Mouse (Mus musculus) mesoderm, embryonic 11.5 days (tissue): ENCODE measurements around the gene Rab7b.
A peak's percentile ranks its signal among the peaks of the same experiment; 100 is the strongest.

Source experiments
- DNase-seq: peaks from one replicate; pipeline ENCODE4 v3.0.0-alpha.2; 2012; ENCODE audit warnings: low read depth, low spot score

The Rab7b gene

GRCm38 (mm10) chr1:131695308-131695707 lies 6.8 kb downstream of the Rab7b start:
- DNase-seq = no peak

DNA sequence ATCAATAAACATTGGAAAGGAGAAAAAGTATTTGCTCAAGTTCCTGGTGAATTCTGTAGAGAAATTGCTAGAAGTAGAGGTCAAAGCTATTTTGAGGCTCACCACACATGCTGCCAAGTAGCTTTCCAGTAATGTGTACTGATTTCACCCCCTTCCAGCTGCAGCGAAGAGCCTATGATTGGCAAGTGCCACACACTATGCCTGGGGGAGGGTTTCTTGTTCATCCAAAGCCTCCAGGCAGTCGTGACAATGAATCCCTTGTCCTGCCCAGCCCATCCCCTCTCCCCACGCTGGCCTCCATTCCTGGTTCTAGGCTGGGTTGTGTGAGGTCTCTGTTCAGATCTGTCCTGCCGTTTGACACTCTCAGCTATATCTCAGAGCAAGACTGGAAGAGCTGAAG lies 7.8 kb downstream of the Rab7b start:
- DNase-seq = no peak

- DNase-seq = no peak
Observed at GRCm38 (mm10) chr1:131698770-131699169, 10.3 kb downstream of the Rab7b start.

- no peak for DNase-seq
Observed at GRCm38 (mm10) chr1:131699642-131700041, 11.1 kb downstream of the Rab7b start.

- DNase-seq = no peak
Observed at GRCm38 (mm10) chr1:131700447-131700846, 12.0 kb downstream of the Rab7b start.

DNA sequence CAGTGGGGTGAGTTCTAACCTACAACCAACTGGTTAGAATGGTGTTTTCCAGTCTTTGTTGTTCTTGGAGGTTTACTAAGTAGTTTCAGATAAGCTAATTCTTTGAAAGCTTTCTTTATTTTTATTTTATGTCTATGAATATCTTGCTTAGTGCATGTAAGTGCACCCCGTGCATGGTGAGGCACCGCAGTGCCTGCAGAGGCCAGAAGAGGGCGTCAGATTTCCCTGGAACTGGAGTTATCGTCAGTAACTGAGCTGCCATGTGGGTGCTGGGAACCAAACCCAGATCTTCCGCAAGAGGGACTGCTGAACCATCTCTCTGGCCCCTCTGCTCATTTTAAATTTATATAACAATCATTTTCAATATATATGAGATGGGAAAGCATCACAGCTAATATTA lies 12.9 kb downstream of the Rab7b start:
- no peak for DNase-seq

- no peak for DNase-seq
Observed at GRCm38 (mm10) chr1:131702094-131702766, 13.7 kb downstream of the Rab7b start.

GRCm38 (mm10) chr1:131703482-131703881 lies 15.0 kb downstream of the Rab7b start:
- no peak for DNase-seq

- DNase-seq = peak; percentile 32
Observed at GRCm38 (mm10) chr1:131708338-131708737, 19.8 kb downstream of the Rab7b start.

- DNase-seq = no peak
Observed at GRCm38 (mm10) chr1:131711518-131711917, 23.0 kb downstream of the Rab7b start.

GRCm38 (mm10) chr1:131712386-131712785 lies 23.9 kb downstream of the Rab7b start:
- peak; percentile 89 for DNase-seq

DNA sequence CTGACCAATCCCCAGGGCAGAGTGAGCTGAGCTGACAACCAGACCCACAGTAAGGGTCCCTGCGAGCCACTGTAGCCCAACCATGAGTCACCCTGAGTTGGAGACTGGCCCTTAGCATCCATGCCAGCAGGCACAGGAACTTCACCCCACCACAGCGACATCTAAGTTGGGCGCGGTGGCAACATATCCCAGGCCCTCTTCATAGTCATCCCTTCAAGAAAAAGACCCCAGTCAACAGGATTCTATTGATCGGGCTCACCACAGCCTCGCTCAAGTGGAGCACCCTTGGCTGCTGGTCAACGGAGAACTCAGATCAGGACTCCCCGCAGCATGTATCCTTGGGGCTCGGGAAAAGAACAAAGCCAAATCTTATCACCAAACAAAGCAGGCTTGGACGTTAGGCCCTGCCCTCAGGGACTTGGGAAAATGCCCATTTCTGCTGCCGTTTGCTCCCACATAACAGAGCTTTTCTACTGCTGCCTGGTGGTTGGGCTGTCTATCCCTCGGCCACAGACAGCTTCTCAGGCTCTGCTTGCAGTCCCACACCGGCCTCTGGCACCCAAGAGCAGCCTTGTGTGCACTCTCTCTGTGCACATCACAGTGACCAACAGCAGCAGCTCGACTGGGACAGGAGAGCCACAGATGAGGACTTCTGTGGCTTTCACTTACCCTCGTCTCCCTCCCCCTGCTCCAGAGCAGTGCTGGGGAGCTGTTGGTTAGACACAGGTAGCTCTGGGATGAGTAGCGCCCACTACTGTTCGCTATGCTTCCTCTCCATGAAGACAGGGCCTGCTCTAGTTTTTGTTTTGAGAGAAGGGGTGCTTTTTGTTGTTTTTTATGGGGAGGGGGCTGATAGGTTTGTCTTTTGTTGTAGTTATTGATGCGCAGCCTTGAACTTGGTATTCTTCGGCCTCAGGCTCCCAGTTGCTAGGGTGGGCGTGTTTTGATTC lies 26.2 kb downstream of the Rab7b start:
- no peak for DNase-seq

DNA sequence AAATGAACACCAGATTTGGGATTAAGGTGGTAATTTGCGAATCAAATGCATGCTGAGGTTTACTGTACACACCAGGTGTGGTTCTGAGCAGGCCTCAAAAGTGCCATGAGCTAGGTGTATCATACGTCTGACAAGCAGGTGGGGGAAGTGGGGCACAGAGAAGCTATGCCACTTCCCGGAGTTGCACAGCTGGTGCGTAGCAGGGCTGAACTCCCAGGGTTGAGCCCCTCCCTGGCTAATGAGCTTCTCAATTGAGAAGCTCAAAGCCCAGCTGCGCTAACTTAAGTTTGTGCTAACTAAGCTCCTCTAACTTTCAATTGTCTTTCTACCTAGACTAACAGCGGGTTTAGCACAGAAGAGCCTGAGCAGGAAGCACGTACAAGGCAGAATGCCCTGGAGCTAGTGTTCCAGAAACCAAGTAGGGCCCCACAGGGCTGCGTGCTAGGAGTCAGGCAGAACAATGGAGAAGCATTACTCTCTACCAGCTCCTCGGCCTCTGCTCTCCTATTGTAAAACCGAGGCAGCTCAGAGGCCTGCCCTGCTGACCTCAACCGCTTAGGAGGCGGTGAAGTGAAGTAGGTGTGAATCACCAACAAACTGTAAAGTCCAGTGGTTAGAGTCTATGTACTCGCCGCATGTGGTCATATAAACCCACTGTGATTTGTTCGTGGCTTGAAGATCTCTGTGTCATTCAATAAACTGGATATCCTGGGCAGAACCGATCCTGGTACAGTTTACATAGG lies 30.6 kb downstream of the Rab7b start:
- no peak for DNase-seq

- DNase-seq = no peak
Observed at GRCm38 (mm10) chr1:131721989-131722388, 33.5 kb downstream of the Rab7b start.

- no peak for DNase-seq
Observed at GRCm38 (mm10) chr1:131723549-131723948, 35.1 kb downstream of the Rab7b start.

- DNase-seq = no peak
Observed at GRCm38 (mm10) chr1:131726586-131726985, 38.1 kb downstream of the Rab7b start.

- DNase-seq = no peak
Observed at GRCm38 (mm10) chr1:131730639-131731437, 42.3 kb downstream of the Rab7b start.

GRCm38 (mm10) chr1:131733474-131734180 lies 45.1 kb downstream of the Rab7b start:
- no peak for DNase-seq

- DNase-seq = no peak
Observed at GRCm38 (mm10) chr1:131734657-131735273, 46.3 kb downstream of the Rab7b start.

- no peak for DNase-seq
Observed at GRCm38 (mm10) chr1:131736494-131736893, 48.0 kb downstream of the Rab7b start.
